Mouse (Mus musculus): ENCODE measurements around the gene Cldn14. TPM values are rescaled to one million over a fixed set of nuclear protein-coding genes. Genes with fewer than 3 reads are reported as not detected.
A peak's percentile ranks its signal among the peaks of the same experiment; 100 is the strongest.

The Cldn14 gene
- total RNA-seq, 2 experiments from 2014 or later, result not detected

DNA sequence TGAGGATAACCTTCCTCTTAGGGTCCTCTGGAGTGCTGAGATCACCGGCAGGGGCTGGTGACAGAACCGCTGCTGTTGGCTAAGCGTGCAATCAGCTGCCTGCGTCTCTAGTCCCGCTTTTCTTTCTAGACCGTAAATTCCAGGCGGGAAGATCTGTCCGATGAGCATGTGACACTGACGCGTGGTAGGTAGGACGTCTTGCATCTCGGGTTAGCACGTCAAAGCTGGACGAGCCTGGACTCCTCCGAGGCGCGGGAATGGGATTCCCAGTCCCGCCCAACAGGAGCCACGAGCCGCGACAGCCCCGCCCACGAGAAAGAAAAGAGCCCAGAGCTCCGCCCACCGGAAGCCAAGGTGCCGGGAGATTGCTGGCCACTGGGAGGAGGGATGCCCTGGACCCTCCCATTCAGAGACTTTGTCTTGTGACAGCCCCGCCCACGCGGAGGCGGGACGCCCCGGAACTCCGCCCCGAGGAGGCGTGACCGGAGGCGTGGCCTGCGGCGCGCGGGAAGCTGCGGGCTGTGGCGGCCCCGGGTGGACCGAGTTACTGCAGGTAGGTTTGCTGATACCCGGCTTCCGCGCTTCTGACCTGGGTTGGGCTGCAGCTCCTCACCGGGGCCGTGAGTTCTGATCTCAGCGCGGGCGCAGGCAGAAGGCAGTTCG is 125.1 kb downstream of the Cldn14 start, which contains the start of gene Chaf1b:
TSS of gene Chaf1b (plus strand) at position 479 of the 663 bp plus-strand sequence.
- peak; percentile 94 for ATAC-seq (replicated peaks; ENCODE audit: low FRiP score, poor library complexity, severe bottlenecking)

GRCm38 (mm10) chr16:93877612-93878380 is 130.8 kb downstream of the Cldn14 start:
- ATAC-seq (replicated peaks; ENCODE audit: low FRiP score, poor library complexity, severe bottlenecking), result no peak

DNA sequence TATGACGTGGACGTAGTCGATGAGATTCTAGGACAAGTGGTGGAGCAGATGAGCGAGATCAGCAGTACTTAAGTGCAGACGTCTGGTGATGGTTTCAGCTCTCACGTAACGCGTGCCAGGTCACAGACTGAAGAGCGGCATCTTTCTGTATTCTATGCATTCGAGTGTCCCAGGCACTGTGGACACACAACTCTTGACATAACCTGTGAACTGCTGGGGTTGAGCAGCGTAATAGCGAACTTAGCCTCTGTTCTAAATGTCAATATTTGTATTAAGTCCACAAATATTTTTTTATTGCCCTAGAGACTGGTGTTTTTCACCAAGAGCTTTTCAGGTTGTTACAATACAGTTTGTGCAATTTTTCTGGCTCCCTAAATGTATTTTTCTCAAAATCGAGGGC is 133.8 kb downstream of the Cldn14 start:
- ATAC-seq (replicated peaks; ENCODE audit: low FRiP score, poor library complexity, severe bottlenecking), result no peak

Other genes with a start within 250 kb of the Cldn14 start
- 133 and 169 TPM in 2 replicates for gene Morc3, start 176.7 kb downstream of the Cldn14 start, total RNA-seq (2015; ENCODE audit: low replicate concordance)
- 112 and 212 TPM in 2 replicates for gene Morc3, start 176.7 kb downstream of the Cldn14 start, total RNA-seq (2017; ENCODE audit: low replicate concordance)
- gene Chaf1b, start 124.9 kb downstream of the Cldn14 start, total RNA-seq (2015; ENCODE audit: low replicate concordance), result 44.3 and 52.8 TPM in 2 replicates
- 18.5 and 52.9 TPM in 2 replicates for gene Chaf1b, start 124.9 kb downstream of the Cldn14 start, total RNA-seq (2017; ENCODE audit: low replicate concordance)
- not detected in 2 replicates for gene Sim2, start 76.1 kb upstream of the Cldn14 start, total RNA-seq (2015; ENCODE audit: low replicate concordance)
- gene Sim2, start 76.1 kb upstream of the Cldn14 start, total RNA-seq (2017; ENCODE audit: low replicate concordance), result not detected in 2 replicates

Data from erythroid progenitor cell, adult 5-6 weeks (primary cell).